Mouse (Mus musculus) G1E (cell line): ENCODE results near the gene Slc7a7.

Experiments
- CTCF ChIP-seq: IDR thresholded peaks from 2 replicates; pipeline ENCODE4 v1.5.1; 2012; ENCODE audit warnings: low read depth, low read length, inconsistent platforms, mixed read lengths
- GATA1 ChIP-seq: IDR thresholded peaks from 2 replicates; pipeline ENCODE4 v1.6.1; 2012; ENCODE audit warnings: borderline replicate concordance, low read length, inconsistent platforms, mixed read lengths
- TAL1 ChIP-seq: conservative IDR thresholded peaks from 2 replicates; pipeline ENCODE4 v1.6.1; 2012; ENCODE audit warnings: low read depth, low read length, inconsistent platforms, mixed read lengths

DNA sequence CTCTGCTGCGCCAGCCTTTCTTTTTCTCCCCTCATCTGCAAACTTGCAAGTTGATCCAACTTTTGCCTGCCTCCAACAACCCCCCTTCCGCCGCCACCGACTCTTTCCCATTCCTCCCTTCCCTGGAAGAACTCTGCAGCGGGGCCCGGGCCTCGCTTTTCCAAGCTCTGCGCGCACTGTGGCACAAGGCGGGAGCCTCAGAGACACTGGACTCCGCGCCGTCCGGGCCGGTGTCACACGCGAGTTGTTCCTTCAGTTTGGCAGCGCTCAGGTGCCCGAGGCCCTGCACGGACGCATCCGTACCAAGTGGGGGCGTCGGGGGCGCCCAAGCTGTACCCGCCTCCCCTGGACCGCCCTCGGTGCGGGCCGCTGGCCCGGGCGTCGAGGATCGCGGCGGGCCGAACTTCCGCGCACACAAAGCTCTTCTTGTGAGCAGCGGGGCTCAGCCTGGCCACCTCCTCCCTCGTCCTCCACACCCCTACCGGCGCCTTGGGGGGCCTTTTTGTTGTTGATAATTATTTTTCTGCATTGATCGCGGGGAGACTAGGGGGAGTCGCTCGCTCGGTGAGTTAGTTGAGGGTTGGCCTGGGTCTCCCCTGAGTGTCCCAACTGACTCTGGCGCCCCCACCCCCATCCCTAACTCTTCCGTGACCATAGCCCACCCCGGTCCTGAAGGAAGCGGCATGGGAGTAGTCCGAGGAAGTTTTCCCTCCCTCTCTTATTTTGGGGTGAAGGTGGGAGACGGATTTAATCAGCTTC, 14.7 kb upstream of the Slc7a7 start:
- TF ChIP-seq CTCF (no peak), TAL1 (no peak), GATA1 (no peak)
